Mouse (Mus musculus) ES-Bruce4 (cell line): ENCODE results near the gene Cntn2.

Experiments
- CTCF ChIP-seq: IDR thresholded peaks from one replicate; pipeline ENCODE4 v1.8.1; 2011; ENCODE audit warnings: low read depth, low read length
- POLR2A ChIP-seq: IDR thresholded peaks from one replicate; pipeline ENCODE4 v1.8.1; 2011; ENCODE audit warnings: low read length; ENCODE audit not compliant: insufficient read depth

DNA sequence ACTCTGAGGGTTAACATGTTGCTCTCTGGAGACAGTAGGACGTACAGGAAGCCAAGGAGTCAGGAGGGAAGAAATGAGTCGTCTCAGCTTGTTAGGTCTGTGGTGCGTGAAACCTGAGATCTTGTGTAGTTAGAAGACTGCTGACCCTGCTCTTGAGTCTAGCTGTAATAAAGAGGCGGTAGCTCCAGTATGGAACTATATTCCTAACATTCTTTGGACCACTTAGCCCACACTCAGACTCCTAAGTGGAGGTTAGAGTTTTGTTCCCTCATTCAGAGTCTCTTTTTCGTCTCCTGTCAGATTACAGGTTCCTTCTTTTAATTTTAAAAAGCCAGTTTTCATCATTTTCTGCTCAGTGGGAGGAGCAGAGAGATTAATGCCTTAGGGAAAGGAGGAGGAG, 78.4 kb downstream of the Cntn2 start:
- TF ChIP-seq CTCF (no peak), POLR2A (no peak)
